Mouse (Mus musculus): ENCODE measurements around the gene Tnfrsf1a.

The Tnfrsf1a gene

GRCm38 (mm10) chr6:125385066-125385974 is 36.2 kb downstream of the Tnfrsf1a start:
- DNase-seq (ENCODE audit: extremely low spot score), result no peak

- DNase-seq (ENCODE audit: extremely low spot score), result no peak
Observed at GRCm38 (mm10) chr6:125386080-125386479, 36.9 kb downstream of the Tnfrsf1a start.

GRCm38 (mm10) chr6:125389853-125390252 is 40.7 kb downstream of the Tnfrsf1a start:
- DNase-seq (ENCODE audit: extremely low spot score), result no peak

- no peak for DNase-seq (ENCODE audit: extremely low spot score)
Observed at GRCm38 (mm10) chr6:125405461-125406382, 56.6 kb downstream of the Tnfrsf1a start.

- no peak for DNase-seq (ENCODE audit: extremely low spot score)
Observed at GRCm38 (mm10) chr6:125407224-125407623, 58.1 kb downstream of the Tnfrsf1a start.

GRCm38 (mm10) chr6:125407657-125408056 is 58.5 kb downstream of the Tnfrsf1a start:
- no peak for DNase-seq (ENCODE audit: extremely low spot score)

GRCm38 (mm10) chr6:125410551-125410950 is 61.4 kb downstream of the Tnfrsf1a start:
- DNase-seq (ENCODE audit: extremely low spot score), result no peak

GRCm38 (mm10) chr6:125410995-125411547 is 61.9 kb downstream of the Tnfrsf1a start:
- DNase-seq (ENCODE audit: extremely low spot score), result no peak

- no peak for DNase-seq (ENCODE audit: extremely low spot score)
Observed at GRCm38 (mm10) chr6:125411661-125412060, 62.5 kb downstream of the Tnfrsf1a start.

All from embryo, embryonic 9.5 days (tissue).